Mouse (Mus musculus): ENCODE results near the gene Cacna1i. TPM values are rescaled to one million over a fixed set of nuclear protein-coding genes. Genes with fewer than 3 reads are reported as not detected.

Cacna1i gene
- total RNA-seq, 2 experiments from 2014 or later, result 82.6 to 84.8 TPM

- DNase-seq (ENCODE audit: extremely low spot score in 1 of 2, low spot score in 2 of 2), result no peak
- intact Hi-C loops (cut with DNase I), result no loop called here
Observed at GRCm38 (mm10) chr15:80319315-80319714, 32.3 kb downstream of the Cacna1i start.

GRCm38 (mm10) chr15:80319921-80320320, 32.9 kb downstream of the Cacna1i start:
- intact Hi-C loops (cut with DNase I), result no loop called here
- no peak for DNase-seq (ENCODE audit: extremely low spot score in 1 of 2, low spot score in 2 of 2)

GRCm38 (mm10) chr15:80325207-80325606, 38.2 kb downstream of the Cacna1i start:
- DNase-seq (ENCODE audit: extremely low spot score in 1 of 2, low spot score in 2 of 2), result no peak
- intact Hi-C loops (cut with DNase I), result no loop called here

- DNase-seq (ENCODE audit: extremely low spot score in 1 of 2, low spot score in 2 of 2), result no peak
Observed at GRCm38 (mm10) chr15:80325756-80326155, 38.7 kb downstream of the Cacna1i start.

DNA sequence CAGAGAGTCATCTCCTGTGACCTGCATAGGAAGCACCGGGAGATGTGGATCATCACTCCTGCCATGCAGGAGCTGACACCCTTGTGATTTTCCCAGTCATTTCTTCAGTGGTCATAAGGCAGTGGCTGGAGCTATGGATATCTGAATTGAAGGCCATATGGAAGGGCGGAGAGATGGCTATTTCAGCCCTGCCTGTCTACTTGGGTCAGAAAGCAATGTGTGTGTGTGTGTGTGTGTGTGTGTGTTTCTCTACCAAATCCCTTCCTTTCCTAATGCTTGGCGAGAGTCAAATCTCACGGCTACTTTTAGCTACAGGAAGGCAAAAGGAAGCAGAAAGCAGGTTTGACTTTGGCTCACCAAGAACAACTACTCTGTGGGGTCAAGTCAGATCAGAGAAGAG, 39.9 kb downstream of the Cacna1i start:
- intact Hi-C loops (cut with DNase I), result no loop called here

More at GRCm38 (mm10) chr15:80325756-80326155, 38.7 kb downstream of the Cacna1i start:
- intact Hi-C loops (cut with DNase I), result no loop called here

DNA sequence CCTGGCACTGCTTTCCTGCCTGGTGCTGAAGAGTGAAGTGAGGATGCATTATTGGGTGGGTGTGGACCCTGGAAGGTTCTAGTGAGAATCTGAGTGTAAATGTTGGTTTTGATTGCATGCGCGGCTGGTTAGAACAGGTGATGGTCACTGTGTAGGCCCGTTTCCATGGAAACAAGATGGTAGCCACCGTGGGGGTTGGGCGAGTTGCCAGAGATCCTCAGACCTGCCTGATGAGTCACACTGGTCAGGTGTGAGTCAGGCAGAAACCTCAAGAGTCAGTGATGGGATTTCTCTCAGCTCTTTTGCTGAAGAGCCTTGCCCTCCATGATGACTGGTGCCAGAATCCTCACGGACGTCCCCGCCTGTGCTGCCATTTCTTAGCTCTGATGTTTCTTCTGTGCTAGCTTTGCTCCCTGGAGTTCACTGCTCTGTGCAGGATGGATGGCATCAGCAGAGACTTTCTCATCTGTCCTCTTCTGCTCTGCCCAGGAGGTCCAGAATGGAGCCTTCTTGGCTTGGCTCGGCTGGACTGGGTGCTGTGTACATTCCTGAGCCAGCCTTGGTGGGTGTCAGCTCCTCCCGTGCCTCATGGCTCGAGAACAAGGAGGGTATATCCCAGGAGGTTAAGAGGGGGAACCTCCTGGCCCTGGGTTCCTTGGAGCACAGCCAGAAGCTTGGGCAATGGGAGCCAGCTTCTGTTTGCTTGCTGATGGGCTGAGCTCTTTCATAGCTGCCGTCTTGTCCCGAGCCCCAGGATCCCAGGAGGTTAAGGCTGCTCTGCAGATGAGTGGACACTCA, 40.9 kb downstream of the Cacna1i start:
- DNase-seq (ENCODE audit: extremely low spot score in 1 of 2, low spot score in 2 of 2), result peak in 1 of 2 experiments; percentile 68
- intact Hi-C loops (cut with DNase I), result no loop called here

More for the DNA sequence above, 39.9 kb downstream of the Cacna1i start:
- DNase-seq (ENCODE audit: extremely low spot score in 1 of 2, low spot score in 2 of 2), result no peak

DNA sequence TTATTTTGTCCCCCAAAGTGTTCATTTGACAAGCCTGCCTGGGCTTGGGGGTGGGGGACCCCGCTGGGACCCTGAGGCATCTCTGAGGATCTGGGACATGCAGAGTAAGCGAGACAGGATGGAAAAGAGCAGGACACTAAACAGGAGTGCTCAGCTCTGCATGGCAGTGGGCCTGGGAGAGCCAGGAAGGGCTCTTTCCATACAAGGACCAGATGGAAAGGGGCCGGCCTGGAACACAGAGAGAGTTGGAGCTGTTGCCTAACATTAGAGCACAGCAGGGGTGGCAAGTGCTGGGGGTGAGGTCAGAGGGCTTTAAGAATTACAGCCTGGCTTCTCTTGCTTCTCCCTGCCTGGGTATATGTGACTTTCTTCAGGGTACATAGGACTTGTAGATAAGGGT, 43.2 kb downstream of the Cacna1i start:
- intact Hi-C loops (cut with DNase I), result no loop called here
- DNase-seq (ENCODE audit: extremely low spot score in 1 of 2, low spot score in 2 of 2), result no peak

DNA sequence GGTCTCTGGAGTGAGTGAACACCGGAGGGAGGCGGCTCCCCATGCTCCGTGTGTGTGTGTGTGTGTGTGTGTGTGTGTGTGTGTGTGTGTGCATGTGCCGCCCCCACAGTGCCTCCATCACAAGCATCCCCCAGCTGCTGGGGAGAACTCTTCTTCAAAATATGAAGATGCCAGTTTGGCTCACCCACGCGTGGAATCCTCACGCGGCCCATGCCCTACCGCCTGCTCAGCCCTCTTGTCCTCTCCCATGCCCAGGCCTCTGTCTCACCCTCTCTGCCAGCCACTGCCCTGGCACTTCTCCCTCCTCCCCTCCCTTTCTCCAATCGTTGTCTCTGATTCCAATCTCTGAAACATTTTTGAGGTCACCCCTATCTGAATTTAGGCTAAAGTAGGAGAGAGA, 47.7 kb downstream of the Cacna1i start:
- DNase-seq (ENCODE audit: extremely low spot score in 1 of 2, low spot score in 2 of 2), result peak; percentile 27 to 71
- intact Hi-C loops (cut with DNase I), result no loop called here

DNA sequence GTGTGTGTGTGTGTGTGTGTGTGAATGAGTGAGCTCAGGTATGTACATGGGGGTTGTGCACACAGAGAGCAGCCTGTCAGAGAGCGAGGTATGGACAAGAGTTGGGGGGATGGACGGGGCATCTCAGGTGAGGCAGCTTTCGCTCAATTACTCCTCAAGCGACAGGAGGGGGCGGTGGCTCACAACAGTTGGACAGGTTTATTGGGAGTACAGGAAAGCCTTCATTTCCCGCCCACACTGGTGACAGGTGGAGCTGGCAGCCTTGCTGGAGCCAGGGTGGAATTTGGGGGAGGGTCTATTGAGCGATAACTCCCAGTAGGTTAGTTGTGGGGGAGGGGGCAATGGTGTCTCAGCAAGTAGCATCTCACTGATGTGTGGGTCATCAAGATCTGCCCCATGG, 48.2 kb downstream of the Cacna1i start:
- intact Hi-C loops (cut with DNase I), result no loop called here
- DNase-seq (ENCODE audit: extremely low spot score in 1 of 2, low spot score in 2 of 2), result no peak

- DNase-seq (ENCODE audit: extremely low spot score in 1 of 2, low spot score in 2 of 2), result no peak
- intact Hi-C loops (cut with DNase I), result loop anchor here (5.0 kb wide), 1 partner anchor 362 kb away; no protein-coding TSS in a partner anchor
Observed at GRCm38 (mm10) chr15:80340348-80340747, 53.3 kb downstream of the Cacna1i start.

- intact Hi-C loops (cut with DNase I), result loop anchor here (5.0 kb wide), 1 partner anchor 360 kb away; no protein-coding TSS in a partner anchor
- no peak for DNase-seq (ENCODE audit: extremely low spot score in 1 of 2, low spot score in 2 of 2)
Observed at GRCm38 (mm10) chr15:80342394-80342793, 55.4 kb downstream of the Cacna1i start.

DNA sequence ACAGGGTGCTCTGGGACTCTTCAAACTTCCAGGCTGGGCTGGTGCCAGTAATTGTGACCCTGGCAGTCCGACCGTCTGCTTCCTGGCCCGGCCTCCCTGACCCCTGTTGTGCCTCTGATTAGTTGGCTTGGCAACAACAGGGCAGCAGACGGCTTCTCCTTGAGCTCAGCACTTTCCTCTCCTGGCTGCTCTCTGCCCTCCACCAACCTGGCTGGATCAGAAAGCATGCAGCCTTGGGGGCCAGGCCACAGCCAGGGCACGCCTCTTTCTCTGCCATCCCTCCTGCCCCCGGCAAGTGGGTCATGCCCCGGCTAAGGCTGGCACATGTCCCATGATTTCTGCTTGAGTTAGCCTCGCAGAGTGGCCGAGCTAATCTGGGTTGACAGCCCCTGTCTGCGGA, 56.0 kb downstream of the Cacna1i start:
- intact Hi-C loops (cut with DNase I), result loop anchor here (5.0 kb wide), 1 partner anchor 359 kb away; no protein-coding TSS in a partner anchor
- DNase-seq (ENCODE audit: extremely low spot score in 1 of 2, low spot score in 2 of 2), result peak in 1 of 2 experiments; percentile 40

GRCm38 (mm10) chr15:80343731-80344130, 56.7 kb downstream of the Cacna1i start:
- no peak for DNase-seq (ENCODE audit: extremely low spot score in 1 of 2, low spot score in 2 of 2)
- intact Hi-C loops (cut with DNase I), result loop anchor here (5.0 kb wide), 1 partner anchor 359 kb away; no protein-coding TSS in a partner anchor

- DNase-seq (ENCODE audit: extremely low spot score in 1 of 2, low spot score in 2 of 2), result no peak
- intact Hi-C loops (cut with DNase I), result no loop called here
Observed at GRCm38 (mm10) chr15:80346510-80346909, 59.5 kb downstream of the Cacna1i start.

DNA sequence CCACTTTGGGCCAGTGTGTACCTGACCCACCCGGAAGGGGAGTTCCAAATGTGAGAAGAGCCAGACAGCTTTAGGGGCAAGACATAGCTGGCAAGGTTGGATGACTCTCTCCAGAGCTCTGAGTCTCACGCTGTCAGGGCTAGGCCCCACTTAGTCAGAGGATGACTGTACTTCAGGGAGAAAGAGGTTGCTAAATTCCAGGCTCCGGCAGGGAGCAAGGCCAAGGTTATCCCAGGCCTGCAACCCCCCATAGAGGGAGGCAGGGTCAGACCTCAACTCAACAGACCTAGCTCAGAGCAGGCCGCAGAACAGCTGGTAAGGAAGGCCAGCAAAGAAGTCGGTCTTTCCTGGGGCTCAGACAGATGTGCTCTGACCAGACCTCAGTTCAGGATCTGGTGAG, 63.4 kb downstream of the Cacna1i start:
- no peak for DNase-seq (ENCODE audit: extremely low spot score in 1 of 2, low spot score in 2 of 2)
- intact Hi-C loops (cut with DNase I), result no loop called here

GRCm38 (mm10) chr15:80358798-80359197, 71.8 kb downstream of the Cacna1i start:
- intact Hi-C loops (cut with DNase I), result no loop called here
- peak; percentile 29 to 73 for DNase-seq (ENCODE audit: extremely low spot score in 1 of 2, low spot score in 2 of 2)

GRCm38 (mm10) chr15:80361780-80362508, 74.9 kb downstream of the Cacna1i start:
- intact Hi-C loops (cut with DNase I), result no loop called here

DNA sequence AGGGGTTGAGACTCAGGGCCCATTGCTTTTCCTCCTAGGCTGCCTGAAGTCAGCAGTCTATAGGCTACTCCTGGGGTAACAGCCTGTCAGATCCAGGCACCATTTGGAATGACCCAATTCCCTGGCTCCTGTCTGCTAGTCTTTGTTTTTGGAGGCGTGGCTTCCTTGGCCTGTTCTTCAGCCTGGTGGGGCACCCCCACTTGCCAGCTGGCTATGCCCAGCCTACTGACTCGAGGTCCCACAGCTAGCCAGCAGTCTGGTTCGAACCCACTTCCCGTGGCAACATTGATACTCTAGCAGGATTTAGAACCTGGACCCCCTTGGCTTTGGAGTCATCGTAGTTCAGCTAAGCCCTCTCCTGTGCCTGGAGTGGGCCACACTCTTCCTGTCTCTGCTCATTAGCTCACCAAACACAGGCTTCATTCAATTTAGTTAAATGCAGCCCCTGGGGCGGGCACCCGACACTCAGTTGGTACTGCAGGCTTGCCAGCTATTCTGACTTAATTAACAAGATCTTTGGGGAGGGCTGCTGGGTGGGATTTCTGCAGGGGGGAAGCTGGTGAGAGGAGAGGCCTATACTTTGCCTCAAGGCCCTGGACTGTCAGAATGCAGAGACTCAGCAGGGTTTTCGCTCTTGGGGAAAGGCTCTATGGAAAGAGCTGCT, 75.6 kb downstream of the Cacna1i start:
- no peak for DNase-seq (ENCODE audit: extremely low spot score in 1 of 2, low spot score in 2 of 2)
- intact Hi-C loops (cut with DNase I), result no loop called here

More at GRCm38 (mm10) chr15:80361780-80362508, 74.9 kb downstream of the Cacna1i start:
- DNase-seq (ENCODE audit: extremely low spot score in 1 of 2, low spot score in 2 of 2), result no peak
